Mouse (Mus musculus) brain, adult 2 months (tissue): ENCODE measurements around the gene Ifnar1.
"Not testable (repeated sequence)": the region's sequence is repeated elsewhere in the genome, so short reads cannot be mapped to it uniquely, and the experiment has no call there.

Source experiments
- DNase-seq: peaks from one replicate; pipeline ENCODE4 v3.0.0; 2011; ENCODE audit warnings: low read depth, low spot score

The Ifnar1 gene

DNA sequence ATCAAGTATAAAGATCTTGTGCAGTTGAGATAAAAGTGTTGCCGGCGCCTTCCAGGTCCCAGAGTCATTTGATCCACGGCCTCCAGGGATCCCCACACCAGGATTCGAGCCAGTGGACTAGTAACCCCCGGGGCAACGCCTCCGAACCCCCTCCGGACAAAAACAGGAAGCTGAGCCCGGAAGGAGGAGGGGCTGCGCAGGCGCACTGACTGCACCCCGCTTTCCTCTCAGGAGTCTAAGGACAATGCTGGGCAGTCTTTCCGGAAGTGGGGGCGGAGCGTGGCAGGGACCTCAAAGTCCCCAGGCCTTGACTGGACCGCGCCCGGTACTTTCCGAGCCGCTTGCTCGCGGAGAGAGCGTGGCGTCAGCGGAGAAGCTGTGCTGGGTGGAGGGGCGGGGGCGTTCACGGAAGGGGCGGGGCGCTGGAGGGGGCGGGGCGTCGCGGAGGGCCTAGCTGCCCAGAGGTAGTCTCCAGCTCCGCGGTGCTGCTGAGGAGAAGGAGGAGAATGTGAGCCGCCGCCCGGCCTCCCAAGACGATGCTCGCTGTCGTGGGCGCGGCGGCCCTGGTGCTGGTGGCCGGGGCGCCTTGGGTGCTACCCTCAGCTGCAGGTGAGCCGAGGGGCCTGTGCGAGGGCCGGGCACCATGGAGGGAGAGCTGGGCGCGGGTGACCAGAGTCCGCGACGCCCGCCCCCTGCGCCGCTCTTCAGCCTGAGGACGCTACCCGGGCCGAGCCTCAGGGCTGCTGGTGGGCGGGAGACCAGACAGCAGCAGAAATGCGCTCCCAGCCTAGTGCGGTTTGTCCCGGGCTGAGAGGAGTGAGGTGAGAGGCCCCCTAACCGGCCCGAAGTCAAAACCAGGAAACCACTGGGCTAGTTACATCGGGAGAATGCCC lies at the start of gene Ifnar1:
TSS of gene Ifnar1 (plus strand) at position 431 of the 893 bp plus-strand sequence.
- peak; percentile 100 for DNase-seq

DNA sequence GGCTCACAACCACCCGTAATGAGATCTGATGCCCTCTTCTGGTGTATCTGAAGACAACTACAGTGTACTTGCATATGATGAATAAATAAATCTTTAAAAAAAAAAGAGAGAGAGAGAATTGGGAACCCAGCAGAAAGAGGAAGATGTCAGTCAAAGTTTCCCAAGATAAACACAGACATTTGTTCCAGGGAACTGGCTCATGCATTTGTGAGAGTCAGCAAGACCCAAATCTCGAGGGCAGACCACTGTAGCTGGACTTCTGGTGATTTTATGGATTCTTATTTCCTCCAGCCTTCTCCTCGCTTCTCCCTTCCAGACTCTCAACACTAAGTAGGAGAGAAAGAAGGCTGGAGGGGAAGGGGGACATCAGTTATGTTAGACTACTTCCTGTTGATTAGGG lies 47.0 kb upstream of the Ifnar1 start:
- no peak for DNase-seq

- not testable (repeated sequence) for DNase-seq
These were observed 46.4 kb upstream of the Ifnar1 start for GRCm38 (mm10) chr16:91438599-91438998.

GRCm38 (mm10) chr16:91441366-91441765 lies 43.7 kb upstream of the Ifnar1 start:
- DNase-seq = peak; percentile 35

- no peak for DNase-seq
These were observed 43.2 kb upstream of the Ifnar1 start for GRCm38 (mm10) chr16:91441811-91442240.

DNA sequence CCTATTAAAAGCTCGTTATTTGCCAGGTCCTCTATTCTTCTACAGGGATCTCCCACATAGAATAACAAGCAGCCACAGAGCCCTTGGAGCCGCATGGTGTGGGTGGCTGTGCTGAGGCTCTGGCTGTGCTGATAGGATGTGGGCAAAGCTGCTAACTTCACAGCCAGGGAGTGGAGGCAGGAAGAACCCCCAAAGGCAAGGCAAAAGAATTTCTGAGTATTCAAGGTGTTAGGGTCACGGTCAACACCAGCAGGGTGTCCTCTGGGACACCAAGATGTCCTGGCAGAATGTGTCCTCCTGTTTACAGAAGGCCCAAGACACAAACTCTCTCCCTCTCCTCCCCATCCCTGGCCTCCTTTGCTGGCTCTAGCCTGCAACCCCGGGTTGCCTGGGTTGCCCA lies 42.6 kb upstream of the Ifnar1 start:
- peak; percentile 66 for DNase-seq

- DNase-seq = peak; percentile 40
These were observed 41.8 kb upstream of the Ifnar1 start for GRCm38 (mm10) chr16:91443211-91443611.

- no peak for DNase-seq
These were observed 40.2 kb upstream of the Ifnar1 start for GRCm38 (mm10) chr16:91444847-91445246.

DNA sequence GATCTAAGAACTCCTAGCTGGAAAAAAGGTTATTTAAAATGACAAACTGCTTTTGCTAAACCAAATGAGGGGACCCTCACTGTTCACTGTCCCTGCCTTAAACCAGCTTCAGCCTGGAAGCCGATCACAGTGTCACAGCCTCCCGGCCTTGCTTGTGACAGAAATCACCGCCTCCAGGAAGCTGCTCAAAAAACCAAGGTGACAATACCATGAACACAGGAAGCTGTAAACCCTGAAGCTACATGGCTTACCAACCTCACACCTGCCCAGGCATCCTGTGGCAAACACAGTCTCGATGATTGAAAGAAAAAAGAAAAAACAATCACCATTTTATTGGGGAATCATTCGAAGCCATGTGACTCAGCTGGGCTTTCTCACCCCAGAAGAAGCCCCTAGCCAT lies 39.5 kb upstream of the Ifnar1 start:
- no peak for DNase-seq

DNA sequence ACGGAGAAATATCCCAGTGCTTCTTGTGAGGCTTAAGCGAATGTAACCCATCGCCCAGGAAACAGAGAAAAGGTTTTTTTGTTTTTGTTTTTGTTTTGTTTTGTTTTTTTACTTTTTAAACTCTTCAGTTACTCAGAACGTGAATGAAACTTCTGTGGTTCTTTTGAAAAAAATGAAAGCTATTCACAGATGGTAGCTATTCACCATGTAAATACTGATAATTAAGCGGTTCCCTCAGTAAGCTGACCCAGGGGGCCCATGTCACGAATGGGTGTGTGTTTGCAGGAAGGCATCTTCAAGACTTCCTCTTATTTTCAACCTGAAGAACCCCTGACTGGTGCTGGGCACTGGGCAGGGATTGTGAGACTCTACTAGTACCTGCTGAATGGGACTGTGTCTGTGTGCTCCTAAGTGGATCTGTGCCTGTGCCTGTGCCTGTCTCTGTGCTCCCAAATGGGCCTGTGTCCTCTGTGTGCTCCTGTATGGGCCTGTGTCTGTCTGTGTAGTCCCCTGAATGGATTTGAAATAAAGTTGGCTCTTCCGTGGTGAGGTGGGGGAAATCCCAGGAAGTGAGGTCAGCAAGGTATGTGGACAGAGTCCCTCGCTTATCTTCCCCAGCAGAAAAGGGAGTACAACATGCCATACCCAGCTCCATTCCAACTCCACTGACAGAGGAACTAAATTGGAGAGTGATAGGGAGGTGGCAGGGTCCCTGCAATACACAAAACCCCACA lies 38.1 kb upstream of the Ifnar1 start:
- no peak for DNase-seq

DNA sequence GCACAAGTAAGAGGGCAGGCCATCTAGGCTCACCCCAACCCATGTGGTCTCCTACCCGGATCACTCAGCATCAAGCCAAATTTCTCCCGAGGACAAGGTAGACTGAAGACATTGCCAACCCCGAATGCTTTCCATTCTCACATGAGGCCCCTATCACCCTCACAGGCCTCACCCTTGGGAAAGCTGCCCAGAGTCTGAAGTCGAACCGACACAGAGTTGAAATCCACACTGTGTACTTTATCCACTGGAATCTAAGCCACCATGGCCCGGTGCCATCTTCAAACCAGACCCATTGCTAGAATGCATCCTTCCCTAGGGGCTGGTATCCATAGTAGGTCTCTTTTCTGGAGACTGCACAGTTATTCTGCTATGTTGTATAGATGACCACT lies 37.5 kb upstream of the Ifnar1 start:
- DNase-seq = no peak

DNA sequence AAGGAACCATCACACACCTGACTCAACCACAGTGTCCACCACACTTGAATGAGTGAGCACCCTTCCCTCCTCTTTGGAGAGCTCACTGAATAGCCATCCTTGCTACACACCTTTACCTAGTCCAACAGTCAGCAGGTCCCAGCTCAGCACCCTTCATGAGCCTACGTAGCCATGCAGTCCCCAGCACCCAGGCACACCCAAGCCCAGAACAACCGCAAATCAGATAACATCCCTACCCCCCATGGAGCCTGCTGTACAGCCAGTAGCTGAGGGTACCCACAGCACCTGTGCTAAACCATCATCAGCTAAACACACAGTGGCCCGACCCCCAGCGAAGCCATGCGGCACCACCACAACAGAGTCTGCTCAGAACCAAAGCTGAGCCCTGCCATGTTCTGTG lies 37.0 kb upstream of the Ifnar1 start:
- DNase-seq = no peak

DNA sequence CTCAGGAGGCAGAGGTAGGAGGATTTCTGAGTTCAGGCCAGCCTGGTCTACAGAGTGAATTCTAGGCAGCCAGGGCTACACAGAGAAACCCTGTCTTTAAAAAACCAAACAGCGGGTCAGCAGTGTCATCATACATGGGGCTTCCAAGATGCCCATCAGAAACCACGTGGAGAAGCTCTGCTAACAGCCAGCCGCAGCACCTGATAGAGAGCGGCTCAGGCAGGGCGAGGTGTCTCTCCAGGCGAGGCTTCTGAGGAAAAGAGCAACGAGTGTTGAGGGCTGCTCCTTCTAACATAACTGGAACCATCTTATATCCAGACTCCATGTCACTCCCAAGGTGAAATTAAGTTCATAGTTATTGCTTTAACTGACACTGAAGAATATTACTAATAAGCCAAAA lies 36.1 kb upstream of the Ifnar1 start:
- DNase-seq = no peak

DNA sequence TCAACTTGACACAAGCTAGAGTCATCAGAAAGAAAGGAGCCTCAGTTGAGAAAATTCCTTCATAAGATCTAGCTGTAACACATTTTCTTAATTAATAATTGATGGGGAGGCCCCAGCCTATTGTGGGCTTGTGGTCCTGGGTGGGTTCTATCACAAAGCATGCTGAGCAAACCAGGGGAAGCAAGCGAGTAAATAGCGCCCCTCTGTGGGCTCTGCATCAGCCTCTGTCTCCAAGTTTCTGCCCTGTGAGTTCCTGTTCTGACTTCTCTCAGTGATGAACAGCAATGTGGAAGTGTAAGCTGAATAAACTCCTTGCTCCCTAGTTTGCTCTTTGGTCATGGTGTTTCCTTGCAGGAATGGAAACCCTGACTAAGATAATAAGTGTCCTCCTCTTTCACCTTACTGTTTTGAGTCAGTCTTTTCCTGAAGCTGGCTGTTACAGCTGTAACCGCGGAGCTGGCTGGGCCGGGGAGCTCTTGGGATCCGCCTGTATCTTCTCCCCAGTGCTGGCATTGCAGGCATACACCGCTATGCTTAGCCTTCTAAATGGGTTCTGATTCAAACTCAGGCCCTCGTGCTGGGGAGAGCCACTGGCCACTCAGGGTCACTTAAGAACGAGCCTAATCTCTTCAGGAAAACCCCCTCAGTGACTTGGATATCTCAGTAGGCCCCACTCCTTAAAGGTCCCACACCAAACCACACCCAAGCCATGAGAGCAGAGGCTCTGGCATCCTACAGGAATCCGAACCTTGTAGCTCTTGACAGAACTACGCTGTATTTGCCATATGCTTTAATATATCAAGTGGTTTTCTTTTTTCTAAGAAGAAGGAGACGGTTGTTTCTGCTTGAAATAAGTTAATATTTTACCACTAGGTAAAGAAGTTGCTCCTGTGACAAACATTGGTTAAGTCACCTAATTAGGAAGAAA lies 34.6 kb upstream of the Ifnar1 start:
- DNase-seq = no peak

GRCm38 (mm10) chr16:91451949-91452348 lies 33.1 kb upstream of the Ifnar1 start:
- no peak for DNase-seq

- DNase-seq = no peak
These were observed 32.6 kb upstream of the Ifnar1 start for GRCm38 (mm10) chr16:91452363-91452896.

- no peak for DNase-seq
These were observed 29.2 kb upstream of the Ifnar1 start for GRCm38 (mm10) chr16:91455868-91456267.

- no peak for DNase-seq
These were observed 26.7 kb upstream of the Ifnar1 start for GRCm38 (mm10) chr16:91458301-91458746.

DNA sequence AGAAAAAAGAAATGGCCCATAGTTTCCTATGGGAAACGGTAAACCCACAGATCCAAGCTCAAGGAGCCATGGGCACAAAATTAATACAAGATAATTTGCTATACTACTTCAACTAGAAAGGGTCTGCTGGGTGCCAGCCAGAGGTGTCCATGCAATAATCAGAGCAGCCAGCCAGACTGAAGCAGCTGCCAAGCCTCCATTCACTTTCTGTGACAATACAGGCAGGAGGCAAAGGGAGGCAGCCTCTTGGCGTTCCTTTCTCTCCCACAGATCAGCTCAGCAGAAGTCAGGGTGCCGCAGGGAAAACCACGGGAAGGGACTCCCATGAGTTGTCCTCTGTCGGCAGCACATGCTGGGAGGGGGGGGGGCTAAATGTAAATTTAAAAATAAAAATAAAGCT lies 26.1 kb upstream of the Ifnar1 start:
- no peak for DNase-seq

- DNase-seq = no peak
These were observed 25.6 kb upstream of the Ifnar1 start for GRCm38 (mm10) chr16:91459396-91459795.

GRCm38 (mm10) chr16:91459841-91460370 lies 25.1 kb upstream of the Ifnar1 start:
- no peak for DNase-seq
